Mouse (Mus musculus): ENCODE measurements around the gene Slit3. TPM values are rescaled to one million over a fixed set of nuclear protein-coding genes. Genes with fewer than 3 reads are reported as not detected.

Slit3 gene
- total and polyA plus RNA-seq, 2 experiments, result 0.09 to 0.12 TPM

- 67% methylated on average over 4 of the region's 4 CpGs for WGBS
Observed at GRCm38 (mm10) chr11:35109781-35110180, 11.2 kb upstream of the Slit3 start.

GRCm38 (mm10) chr11:35110784-35111183, 10.2 kb upstream of the Slit3 start:
- no peaks in the 10 kb centered on the region for H3K4me1 ChIP-seq (ENCODE audit: control insufficient read depth, insufficient read depth, low read length)
- no peak overlapping the region for H3K27ac ChIP-seq (replicated peaks; ENCODE audit: insufficient read depth, low read depth, low read length)
- H3K9ac ChIP-seq (ENCODE audit: low read depth, low read length), result no peak overlapping the region
- no peaks in the 10 kb centered on the region for H3K36me3 ChIP-seq (ENCODE audit: control insufficient read depth, insufficient read depth, low read length)
- H3K4me3 ChIP-seq (ENCODE audit: insufficient read depth, low read depth, low read length), result no peak overlapping the region
- H3K79me2 ChIP-seq (ENCODE audit: control insufficient read depth, insufficient read depth, low read length), result no peaks in the 10 kb centered on the region
- no peak for TF ChIP-seq CTCF (IDR thresholded peaks at IDR 0.05; ENCODE audit: low read depth, low read length)
- TF ChIP-seq POLR2A (IDR thresholded peaks at IDR 0.05; ENCODE audit: extremely low read depth, insufficient read depth, low read length), result no peak
- WGBS, result 61% methylated on average over 2 of the region's 2 CpGs
- no peak for DNase-seq (ENCODE audit: extremely low read depth, low read depth, low spot score)
- H3K27me3 ChIP-seq (ENCODE audit: control insufficient read depth, insufficient read depth, low read length), result no peaks in the 10 kb centered on the region

More at GRCm38 (mm10) chr11:35109781-35110180, 11.2 kb upstream of the Slit3 start:
- H3K4me1 ChIP-seq (ENCODE audit: control insufficient read depth, insufficient read depth, low read length), result no peaks in the 10 kb centered on the region
- H3K36me3 ChIP-seq (ENCODE audit: control insufficient read depth, insufficient read depth, low read length), result no peaks in the 10 kb centered on the region
- no peak overlapping the region for H3K4me3 ChIP-seq (ENCODE audit: insufficient read depth, low read depth, low read length)
- H3K27ac ChIP-seq (replicated peaks; ENCODE audit: insufficient read depth, low read depth, low read length), result no peak overlapping the region
- DNase-seq (ENCODE audit: extremely low read depth, low read depth, low spot score), result no peak
- H3K27me3 ChIP-seq (ENCODE audit: control insufficient read depth, insufficient read depth, low read length), result no peaks in the 10 kb centered on the region
- H3K9ac ChIP-seq (ENCODE audit: low read depth, low read length), result no peak overlapping the region
- no peaks in the 10 kb centered on the region for H3K79me2 ChIP-seq (ENCODE audit: control insufficient read depth, insufficient read depth, low read length)
- TF ChIP-seq CTCF (IDR thresholded peaks at IDR 0.05; ENCODE audit: low read depth, low read length) (no peak), POLR2A (IDR thresholded peaks at IDR 0.05; ENCODE audit: extremely low read depth, insufficient read depth, low read length) (no peak)

- H3K4me1 ChIP-seq (ENCODE audit: control insufficient read depth, insufficient read depth, low read length), result no peaks in the 10 kb centered on the region
- H3K27me3 ChIP-seq (ENCODE audit: control insufficient read depth, insufficient read depth, low read length), result no peaks in the 10 kb centered on the region
- no peak overlapping the region for H3K27ac ChIP-seq (replicated peaks; ENCODE audit: insufficient read depth, low read depth, low read length)
- no peaks in the 10 kb centered on the region for H3K36me3 ChIP-seq (ENCODE audit: control insufficient read depth, insufficient read depth, low read length)
- H3K79me2 ChIP-seq (ENCODE audit: control insufficient read depth, insufficient read depth, low read length), result no peaks in the 10 kb centered on the region
- WGBS, result 29% methylated on average over 1 of the region's 1 CpGs
- no peak overlapping the region for H3K9ac ChIP-seq (ENCODE audit: low read depth, low read length)
- TF ChIP-seq POLR2A (IDR thresholded peaks at IDR 0.05; ENCODE audit: extremely low read depth, insufficient read depth, low read length) (no peak), CTCF (IDR thresholded peaks at IDR 0.05; ENCODE audit: low read depth, low read length) (no peak)
- no peak overlapping the region for H3K4me3 ChIP-seq (ENCODE audit: insufficient read depth, low read depth, low read length)
- DNase-seq (ENCODE audit: extremely low read depth, low read depth, low spot score), result no peak
Observed at GRCm38 (mm10) chr11:35113290-35113689, 7.7 kb upstream of the Slit3 start.

GRCm38 (mm10) chr11:35116436-35116835, 4.6 kb upstream of the Slit3 start:
- H3K4me3 ChIP-seq (ENCODE audit: insufficient read depth, low read depth, low read length), result no peak overlapping the region
- WGBS, result 82% methylated on average over 3 of the region's 3 CpGs
- H3K27me3 ChIP-seq (ENCODE audit: control insufficient read depth, insufficient read depth, low read length), result peaks cover 6% of the 10 kb centered on the region
- TF ChIP-seq POLR2A (IDR thresholded peaks at IDR 0.05; ENCODE audit: extremely low read depth, insufficient read depth, low read length) (no peak), CTCF (IDR thresholded peaks at IDR 0.05; ENCODE audit: low read depth, low read length) (no peak)
- no peak overlapping the region for H3K27ac ChIP-seq (replicated peaks; ENCODE audit: insufficient read depth, low read depth, low read length)
- no peak overlapping the region for H3K9ac ChIP-seq (ENCODE audit: low read depth, low read length)
- no peaks in the 10 kb centered on the region for H3K36me3 ChIP-seq (ENCODE audit: control insufficient read depth, insufficient read depth, low read length)
- DNase-seq (ENCODE audit: extremely low read depth, low read depth, low spot score), result no peak
- no peaks in the 10 kb centered on the region for H3K4me1 ChIP-seq (ENCODE audit: control insufficient read depth, insufficient read depth, low read length)
- no peaks in the 10 kb centered on the region for H3K79me2 ChIP-seq (ENCODE audit: control insufficient read depth, insufficient read depth, low read length)

GRCm38 (mm10) chr11:35117871-35118270, 3.2 kb upstream of the Slit3 start:
- TF ChIP-seq CTCF (IDR thresholded peaks at IDR 0.05; ENCODE audit: low read depth, low read length) (no peak), POLR2A (IDR thresholded peaks at IDR 0.05; ENCODE audit: extremely low read depth, insufficient read depth, low read length) (no peak)
- WGBS, result 94% methylated on average over 3 of the region's 3 CpGs
- no peaks in the 10 kb centered on the region for H3K79me2 ChIP-seq (ENCODE audit: control insufficient read depth, insufficient read depth, low read length)
- no peaks in the 10 kb centered on the region for H3K4me1 ChIP-seq (ENCODE audit: control insufficient read depth, insufficient read depth, low read length)
- H3K9ac ChIP-seq (ENCODE audit: low read depth, low read length), result no peak overlapping the region
- no peak overlapping the region for H3K27ac ChIP-seq (replicated peaks; ENCODE audit: insufficient read depth, low read depth, low read length)
- no peak overlapping the region for H3K4me3 ChIP-seq (ENCODE audit: insufficient read depth, low read depth, low read length)
- DNase-seq (ENCODE audit: extremely low read depth, low read depth, low spot score), result no peak
- H3K36me3 ChIP-seq (ENCODE audit: control insufficient read depth, insufficient read depth, low read length), result no peaks in the 10 kb centered on the region
- peaks cover 10% of the 10 kb centered on the region for H3K27me3 ChIP-seq (ENCODE audit: control insufficient read depth, insufficient read depth, low read length)

- 76% methylated on average over 6 of the region's 6 CpGs for WGBS
- Histone ChIP-seq H3K9ac (ENCODE audit: low read depth, low read length) (no peak overlapping the region), H3K27ac (replicated peaks; ENCODE audit: insufficient read depth, low read depth, low read length) (no peak overlapping the region), H3K27me3 (ENCODE audit: control insufficient read depth, insufficient read depth, low read length) (peaks cover 10% of the 10 kb centered on the region), H3K36me3 (ENCODE audit: control insufficient read depth, insufficient read depth, low read length) (no peaks in the 10 kb centered on the region), H3K79me2 (ENCODE audit: control insufficient read depth, insufficient read depth, low read length) (no peaks in the 10 kb centered on the region), H3K4me3 (ENCODE audit: insufficient read depth, low read depth, low read length) (no peak overlapping the region), H3K4me1 (ENCODE audit: control insufficient read depth, insufficient read depth, low read length) (no peaks in the 10 kb centered on the region)
- DNase-seq (ENCODE audit: extremely low read depth, low read depth, low spot score), result no peak
- no peak for TF ChIP-seq CTCF (IDR thresholded peaks at IDR 0.05; ENCODE audit: low read depth, low read length)
- no peak for TF ChIP-seq POLR2A (IDR thresholded peaks at IDR 0.05; ENCODE audit: extremely low read depth, insufficient read depth, low read length)
Observed at GRCm38 (mm10) chr11:35118731-35119130, 2.3 kb upstream of the Slit3 start.
